Mouse (Mus musculus): ENCODE data around the gene Ctcfl.

DNA sequence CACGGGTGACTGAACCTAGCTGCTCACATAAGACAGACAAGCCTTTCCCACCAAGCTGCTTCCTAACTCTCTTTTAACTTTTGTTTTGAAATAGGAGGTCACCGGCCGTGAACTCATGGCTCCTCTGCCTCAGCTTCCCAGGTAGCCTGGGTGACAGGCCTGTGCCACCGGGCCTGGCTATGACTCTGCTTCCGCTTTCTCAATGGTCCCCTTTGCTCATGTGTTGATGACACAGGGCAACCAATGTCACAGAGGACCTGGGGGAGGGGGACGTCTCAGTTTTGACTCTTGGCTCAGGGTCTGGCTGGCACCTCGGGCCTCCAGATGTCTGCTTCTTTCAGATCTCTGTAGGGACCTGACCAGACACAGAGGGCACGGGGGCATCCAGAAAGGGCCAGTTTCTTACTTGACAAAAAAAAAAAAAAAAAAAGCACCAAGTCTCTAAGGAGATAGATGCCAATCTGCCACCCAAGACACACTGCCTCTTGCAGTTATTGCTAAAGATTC is 13.5 kb upstream of the Ctcfl start:
- TF ChIP-seq CTCF (IDR thresholded peaks at IDR 0.05; ENCODE audit: low read depth, low read length) (no peak), POLR2A (IDR thresholded peaks at IDR 0.05; ENCODE audit: extremely low read depth, insufficient read depth, low read length) (no peak)

Measured in liver, adult 2 months (tissue).